Mouse (Mus musculus) megakaryocyte-erythroid progenitor cell, adult 5-6 weeks (primary cell): ENCODE results near the gene Nfatc4. TPM values are rescaled to one million over a fixed set of nuclear protein-coding genes. Genes with fewer than 3 reads are reported as not detected.
A peak's percentile ranks its signal among the peaks of the same experiment; 100 is the strongest.

ENCODE experiments used
- ATAC-seq: replicated peaks from 2 replicates; pipeline ENCODE4 v1.8.0; 2016; ENCODE audit warnings: mild to moderate bottlenecking, inconsistent platforms; ENCODE audit not compliant: severe bottlenecking, poor library complexity, low FRiP score, low TSS enrichment
- total RNA-seq, 2 experiments: library from RNA; stranded (forward) in 1 of 2; stranded (reverse) in 1 of 2; fragments of 200-1000, 215-1000 nt in 1 of 2; fragments of >200 nt in 1 of 2; fragmentation: Nextera tagmentation in 1 of 2; gene quantifications; 2 replicates each; pipeline ENCODE4 v1.2.3; 2014 to 2017

Gene Nfatc4
- total RNA-seq, 2 experiments from 2014 or later = not detected

DNA sequence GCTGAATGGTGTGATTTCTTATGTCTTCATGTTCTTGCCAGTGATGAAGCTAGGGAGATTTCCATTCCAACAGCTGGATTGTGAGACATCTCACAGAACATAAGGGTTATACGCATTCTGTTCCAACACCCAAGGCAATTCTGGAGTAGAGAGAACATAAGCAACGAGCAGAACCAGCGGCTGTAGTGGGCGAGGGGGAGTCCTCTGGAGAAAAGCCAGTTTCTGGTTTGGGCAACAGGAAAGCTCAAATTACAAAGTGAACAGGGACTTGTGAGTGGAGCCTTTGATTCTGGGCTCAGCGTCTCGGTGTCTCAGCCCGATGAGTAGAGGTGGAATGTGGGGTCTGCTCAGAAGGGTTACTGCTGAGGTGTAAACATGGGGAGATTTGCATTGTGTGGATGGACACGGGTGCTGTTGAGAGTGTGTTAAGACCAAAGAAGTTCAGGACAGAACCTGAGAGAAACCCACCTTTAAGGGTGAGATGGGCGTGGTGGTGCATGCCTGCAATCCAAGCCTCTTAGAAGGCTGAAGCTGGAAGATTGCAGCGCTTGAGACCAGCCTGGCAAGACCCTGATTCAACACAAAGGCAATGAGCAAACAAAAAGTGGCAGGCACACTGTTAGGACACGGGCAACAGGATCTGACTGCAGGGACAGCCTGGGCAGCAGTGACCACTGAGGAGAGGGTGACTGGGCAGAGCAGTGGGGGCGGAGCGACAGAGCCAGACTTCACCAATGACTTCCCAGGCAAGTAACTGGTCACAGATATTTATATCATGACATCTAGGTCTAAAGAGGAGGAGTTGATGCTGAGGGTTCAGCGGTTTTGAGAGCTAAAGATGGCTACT is 54.7 kb downstream of the Nfatc4 start:
- ATAC-seq = no peak

DNA sequence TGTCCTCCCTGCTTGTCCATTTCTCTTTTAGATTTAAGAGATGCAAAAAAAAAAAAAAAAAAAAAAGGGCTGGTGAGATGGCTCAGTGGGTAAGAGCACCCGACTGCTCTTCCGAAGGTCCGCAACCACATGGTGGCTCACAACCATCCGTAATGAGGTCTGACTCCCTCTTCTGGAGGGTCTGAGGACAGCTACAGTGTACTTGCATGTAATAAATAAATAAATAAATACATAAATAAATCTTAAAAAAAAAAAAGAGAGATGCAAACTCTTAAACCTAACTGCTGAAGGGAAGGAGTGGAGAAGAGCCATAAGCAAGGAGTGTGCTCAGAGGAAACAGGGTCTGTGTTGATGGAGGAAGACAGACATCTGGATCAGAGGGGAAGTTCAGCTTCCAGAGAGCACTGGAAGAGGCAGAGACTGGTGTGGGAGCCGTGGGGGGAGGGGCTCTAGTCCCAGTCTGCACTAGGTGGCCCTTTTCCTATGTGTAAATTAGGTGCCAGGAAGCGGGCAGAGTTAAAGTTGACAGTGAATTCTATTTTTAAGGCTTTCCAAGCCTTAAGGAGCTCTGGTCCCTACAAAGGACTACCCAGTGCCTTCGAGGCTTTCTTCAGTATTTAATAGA is 55.5 kb downstream of the Nfatc4 start:
- no peak for ATAC-seq

DNA sequence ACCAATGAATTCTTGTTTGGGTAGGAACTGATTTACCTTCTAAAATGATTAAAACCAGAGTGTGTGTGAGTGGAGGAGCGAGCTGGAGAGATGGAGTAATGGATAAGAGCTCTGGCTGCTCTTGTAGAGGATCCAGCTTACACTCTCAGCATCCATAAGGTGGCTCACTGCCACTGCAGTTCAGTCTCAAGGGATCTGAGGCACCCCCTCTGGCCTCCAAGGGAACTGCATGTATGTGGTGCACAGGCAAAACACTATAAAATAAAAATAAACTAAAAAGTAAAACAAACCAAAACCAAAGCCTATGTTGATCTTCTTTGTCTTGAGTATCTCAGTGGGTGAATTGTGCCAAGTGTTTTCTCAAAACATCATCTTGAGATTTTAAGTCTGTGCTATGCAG is 56.7 kb downstream of the Nfatc4 start:
- ATAC-seq = peak; percentile 89

DNA sequence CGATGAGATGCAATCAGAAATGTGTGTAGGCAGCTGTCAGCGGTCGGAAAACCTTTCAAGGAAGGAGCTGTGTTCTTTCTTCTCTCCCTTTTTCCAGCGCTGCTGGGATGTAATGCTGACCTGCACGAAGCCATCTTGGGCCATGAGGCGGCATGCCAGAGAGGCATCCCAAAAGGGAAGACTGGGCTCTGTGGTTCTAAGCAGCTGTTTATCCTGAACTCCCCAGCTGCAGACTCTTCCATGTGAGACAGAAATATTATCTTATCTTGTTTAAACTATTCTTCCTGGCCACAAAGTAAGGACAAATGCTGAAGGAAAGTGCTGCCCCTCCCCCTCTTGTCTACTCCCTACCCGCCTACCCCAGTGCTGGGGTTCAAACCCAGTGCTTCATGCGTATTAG is 58.0 kb downstream of the Nfatc4 start:
- no peak for ATAC-seq

DNA sequence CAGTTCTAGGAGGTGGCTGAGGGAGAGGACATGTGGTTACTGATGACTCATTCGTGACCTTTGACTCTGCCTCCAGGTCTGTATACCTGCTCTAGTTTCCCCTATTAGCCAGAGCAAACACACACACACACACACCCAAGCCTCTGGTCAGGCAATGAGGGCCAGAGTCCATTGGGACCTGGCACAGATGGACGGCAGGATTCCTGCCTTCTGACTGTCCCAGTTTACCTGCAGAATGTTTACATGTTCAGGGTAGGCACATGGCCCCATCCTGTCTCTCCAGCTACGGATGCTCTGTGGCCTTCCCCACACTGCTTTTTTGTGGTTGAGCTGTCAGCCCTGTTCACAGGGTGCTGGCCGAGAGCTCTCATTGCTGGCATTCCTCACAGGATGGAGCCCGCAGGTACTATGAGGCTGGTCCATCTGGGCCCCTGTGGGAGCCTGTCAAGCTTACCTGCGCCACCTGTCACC is 59.3 kb downstream of the Nfatc4 start:
- ATAC-seq = no peak

DNA sequence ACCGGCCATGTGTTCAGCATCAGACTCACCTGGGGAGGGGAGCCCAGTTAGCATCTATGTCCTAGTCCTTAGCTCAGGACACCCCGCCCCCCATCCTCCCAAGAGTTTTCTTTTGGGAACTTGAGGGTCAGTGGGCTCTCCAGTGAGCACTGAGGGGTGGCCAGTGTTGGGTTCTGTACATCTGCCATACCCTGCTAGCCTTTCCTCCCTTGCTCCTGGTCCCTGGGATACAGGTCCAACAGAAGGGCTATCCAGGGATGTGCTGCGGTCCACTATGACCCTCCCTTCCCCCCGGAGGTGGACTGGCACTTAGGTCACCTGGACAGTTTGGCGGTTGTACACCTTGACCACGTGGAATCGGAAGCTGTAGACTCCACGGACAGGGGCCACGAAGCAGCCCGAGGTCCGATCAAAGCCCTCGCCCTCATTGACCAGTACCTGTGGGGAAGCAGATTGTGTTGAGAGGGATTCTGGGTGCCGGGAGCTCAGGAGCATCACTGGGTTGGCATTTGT is 60.3 kb downstream of the Nfatc4 start:
- no peak for ATAC-seq

Other genes with a start within 250 kb of the Nfatc4 start
Only the 30 nearest of the 34 such genes appear.
- 190 and 268 TPM in 2 replicates for gene Psme2, start 232.0 kb upstream of the Nfatc4 start, total RNA-seq (2014; fragmentation: Nextera tagmentation)
- 208 and 351 TPM in 2 replicates for gene Psme2, start 232.0 kb upstream of the Nfatc4 start, total RNA-seq (2017)
- gene Rnf31, start 231.4 kb upstream of the Nfatc4 start, total RNA-seq (2014; fragmentation: Nextera tagmentation) = 35.8 and 47.0 TPM in 2 replicates
- 23.8 and 46.4 TPM in 2 replicates for gene Rnf31, start 231.4 kb upstream of the Nfatc4 start, total RNA-seq (2017)
- gene Irf9, start 219.6 kb upstream of the Nfatc4 start, total RNA-seq (2014; fragmentation: Nextera tagmentation) = 57.9 and 65.2 TPM in 2 replicates
- 41.6 and 41.7 TPM in 2 replicates for gene Irf9, start 219.6 kb upstream of the Nfatc4 start, total RNA-seq (2017)
- 28.2 and 53.3 TPM in 2 replicates for gene Rec8, start 205.1 kb upstream of the Nfatc4 start, total RNA-seq (2014; fragmentation: Nextera tagmentation)
- gene Rec8, start 205.1 kb upstream of the Nfatc4 start, total RNA-seq (2017) = 16.0 and 27.6 TPM in 2 replicates
- gene Ipo4, start 187.2 kb upstream of the Nfatc4 start, total RNA-seq (2014; fragmentation: Nextera tagmentation) = 79.0 and 101 TPM in 2 replicates
- 21.2 and 26.9 TPM in 2 replicates for gene Ipo4, start 187.2 kb upstream of the Nfatc4 start, total RNA-seq (2017)
- 4.9 and 11.6 TPM in 2 replicates for gene Gm49378, start 185.2 kb upstream of the Nfatc4 start, total RNA-seq (2014; fragmentation: Nextera tagmentation)
- 3.5 and 3.7 TPM in 2 replicates for gene Gm49378, start 185.2 kb upstream of the Nfatc4 start, total RNA-seq (2017)
- 43.8 and 52.6 TPM in 2 replicates for gene Tm9sf1, start 179.3 kb upstream of the Nfatc4 start, total RNA-seq (2014; fragmentation: Nextera tagmentation)
- 61.9 and 77.4 TPM in 2 replicates for gene Tm9sf1, start 179.3 kb upstream of the Nfatc4 start, total RNA-seq (2017)
- gene Tssk4, start 173.0 kb upstream of the Nfatc4 start, total RNA-seq (2014; fragmentation: Nextera tagmentation) = 0.87 and 0.99 TPM in 2 replicates
- 0.69 TPM in 1 of 2 replicates, not detected in the other for gene Tssk4, start 173.0 kb upstream of the Nfatc4 start, total RNA-seq (2017)
- 39.9 and 57.6 TPM in 2 replicates for gene Mdp1, start 162.6 kb upstream of the Nfatc4 start, total RNA-seq (2014; fragmentation: Nextera tagmentation)
- gene Mdp1, start 162.6 kb upstream of the Nfatc4 start, total RNA-seq (2017) = 33.5 and 34.1 TPM in 2 replicates
- 20.2 and 31.1 TPM in 2 replicates for gene Gmpr2, start 151.2 kb upstream of the Nfatc4 start, total RNA-seq (2014; fragmentation: Nextera tagmentation)
- gene Gmpr2, start 151.2 kb upstream of the Nfatc4 start, total RNA-seq (2017) = 22.6 and 24.8 TPM in 2 replicates
- 398 and 455 TPM in 2 replicates for gene Nedd8, start 151.0 kb upstream of the Nfatc4 start, total RNA-seq (2014; fragmentation: Nextera tagmentation)
- gene Nedd8, start 151.0 kb upstream of the Nfatc4 start, total RNA-seq (2017) = 365 and 374 TPM in 2 replicates
- gene Tinf2, start 141.3 kb upstream of the Nfatc4 start, total RNA-seq (2014; fragmentation: Nextera tagmentation) = 22.2 and 59.3 TPM in 2 replicates
- gene Tinf2, start 141.3 kb upstream of the Nfatc4 start, total RNA-seq (2017) = 22.8 and 24.0 TPM in 2 replicates
- not detected in 2 replicates for gene Tgm1, start 109.2 kb upstream of the Nfatc4 start, total RNA-seq (2014; fragmentation: Nextera tagmentation)
- gene Tgm1, start 109.2 kb upstream of the Nfatc4 start, total RNA-seq (2017) = 0.15 TPM in 1 of 2 replicates, not detected in the other
- gene Rabggta, start 100.9 kb upstream of the Nfatc4 start, total RNA-seq (2014; fragmentation: Nextera tagmentation) = 14.4 and 20.2 TPM in 2 replicates
- gene Rabggta, start 100.9 kb upstream of the Nfatc4 start, total RNA-seq (2017) = 7.7 and 12.6 TPM in 2 replicates
- gene Dhrs1, start 77.5 kb upstream of the Nfatc4 start, total RNA-seq (2014; fragmentation: Nextera tagmentation) = 21.5 and 31.0 TPM in 2 replicates
- 10.0 and 10.3 TPM in 2 replicates for gene Dhrs1, start 77.5 kb upstream of the Nfatc4 start, total RNA-seq (2017)
- 35.8 and 52.0 TPM in 2 replicates for gene Nop9, start 77.5 kb upstream of the Nfatc4 start, total RNA-seq (2014; fragmentation: Nextera tagmentation)
- 24.8 and 27.5 TPM in 2 replicates for gene Nop9, start 77.5 kb upstream of the Nfatc4 start, total RNA-seq (2017)
- not detected in 2 replicates for gene Cideb, start 64.7 kb upstream of the Nfatc4 start, total RNA-seq (2014; fragmentation: Nextera tagmentation)
- not detected in 2 replicates for gene Cideb, start 64.7 kb upstream of the Nfatc4 start, total RNA-seq (2017)
- gene Ltb4r2, start 61.7 kb upstream of the Nfatc4 start, total RNA-seq (2014; fragmentation: Nextera tagmentation) = not detected in 2 replicates
- 0.38 and 1.7 TPM in 2 replicates for gene Ltb4r2, start 61.7 kb upstream of the Nfatc4 start, total RNA-seq (2017)
- gene Ltb4r1, start 57.2 kb upstream of the Nfatc4 start, total RNA-seq (2014; fragmentation: Nextera tagmentation) = 0.50 and 3.5 TPM in 2 replicates
- gene Ltb4r1, start 57.2 kb upstream of the Nfatc4 start, total RNA-seq (2017) = 0.76 and 3.1 TPM in 2 replicates
- not detected in 2 replicates for gene Adcy4, start 39.0 kb upstream of the Nfatc4 start, total RNA-seq (2014; fragmentation: Nextera tagmentation)
- not detected in 2 replicates for gene Adcy4, start 39.0 kb upstream of the Nfatc4 start, total RNA-seq (2017)
- 55.7 and 87.0 TPM in 2 replicates for gene Ripk3, start 34.3 kb upstream of the Nfatc4 start, total RNA-seq (2014; fragmentation: Nextera tagmentation)
- gene Ripk3, start 34.3 kb upstream of the Nfatc4 start, total RNA-seq (2017) = 8.9 and 23.1 TPM in 2 replicates
- 1.9 and 2.7 TPM in 2 replicates for gene Nynrin, start 30.9 kb downstream of the Nfatc4 start, total RNA-seq (2014; fragmentation: Nextera tagmentation)
- gene Nynrin, start 30.9 kb downstream of the Nfatc4 start, total RNA-seq (2017) = 1.2 and 2.0 TPM in 2 replicates
- not detected in 2 replicates for gene Cbln3, start 61.2 kb downstream of the Nfatc4 start, total RNA-seq (2014; fragmentation: Nextera tagmentation)
- not detected in 2 replicates for gene Cbln3, start 61.2 kb downstream of the Nfatc4 start, total RNA-seq (2017)
- 10.9 and 12.1 TPM in 2 replicates for gene Khnyn, start 61.8 kb downstream of the Nfatc4 start, total RNA-seq (2014; fragmentation: Nextera tagmentation)
- 8.7 and 16.3 TPM in 2 replicates for gene Khnyn, start 61.8 kb downstream of the Nfatc4 start, total RNA-seq (2017)
- 7.8 and 17.0 TPM in 2 replicates for gene Sdr39u1, start 77.1 kb downstream of the Nfatc4 start, total RNA-seq (2014; fragmentation: Nextera tagmentation)
- 3.9 and 6.7 TPM in 2 replicates for gene Sdr39u1, start 77.1 kb downstream of the Nfatc4 start, total RNA-seq (2017)
- gene Cma1, start 121.5 kb downstream of the Nfatc4 start, total RNA-seq (2014; fragmentation: Nextera tagmentation) = 1.4 TPM in 1 of 2 replicates, not detected in the other
- 1.1 TPM in 1 of 2 replicates, not detected in the other for gene Cma1, start 121.5 kb downstream of the Nfatc4 start, total RNA-seq (2017)
- not detected in 2 replicates for gene Cma2, start 127.8 kb downstream of the Nfatc4 start, total RNA-seq (2014; fragmentation: Nextera tagmentation)
- not detected in 2 replicates for gene Cma2, start 127.8 kb downstream of the Nfatc4 start, total RNA-seq (2017)
- gene Mcpt1, start 194.8 kb downstream of the Nfatc4 start, total RNA-seq (2014; fragmentation: Nextera tagmentation) = not detected in 2 replicates
- not detected in 2 replicates for gene Mcpt1, start 194.8 kb downstream of the Nfatc4 start, total RNA-seq (2017)
- gene Mcpt9, start 207.4 kb downstream of the Nfatc4 start, total RNA-seq (2014; fragmentation: Nextera tagmentation) = not detected in 2 replicates
- not detected in 2 replicates for gene Mcpt9, start 207.4 kb downstream of the Nfatc4 start, total RNA-seq (2017)
- not detected in 2 replicates for gene Mcpt2, start 218.9 kb downstream of the Nfatc4 start, total RNA-seq (2014; fragmentation: Nextera tagmentation)
- gene Mcpt2, start 218.9 kb downstream of the Nfatc4 start, total RNA-seq (2017) = not detected in 2 replicates